Mouse (Mus musculus): ENCODE measurements around the gene Sec16a. TPM values are rescaled to one million over a fixed set of nuclear protein-coding genes. Genes with fewer than 3 reads are reported as not detected.

Gene Sec16a
- total RNA-seq (2023) = 10 to 100 TPM; 79.3 to 91.7 TPM

GRCm38 (mm10) chr2:26444946-26445665, at the start of gene Sec16a:
Gene Sec16a, minus strand, starts transcription at chr2:26445216.

GRCm38 (mm10) chr2:26408515-26409356, 36.3 kb downstream of the Sec16a start, which contains the start of gene Inpp5e:
Gene Inpp5e, minus strand, starts transcription at chr2:26409203.

GRCm38 (mm10) chr2:26389154-26389690, 55.8 kb downstream of the Sec16a start, which contains the start of the genes Entr1 and Pmpca:
Gene Entr1, minus strand, starts transcription at chr2:26389316.
Gene Pmpca, plus strand, starts transcription at chr2:26389339.

GRCm38 (mm10) chr2:26380131-26380771, 64.8 kb downstream of the Sec16a start, which contains the start of gene Snapc4:
Gene Snapc4, minus strand, starts transcription at chr2:26380653.

GRCm38 (mm10) chr2:26360772-26361171, 84.2 kb downstream of the Sec16a start, which contains the start of gene Card9:
Gene Card9, minus strand, starts transcription at chr2:26360918.

Other genes with a start within 250 kb of the Sec16a start
- not detected for gene Lhx3, start 236.9 kb downstream of the Sec16a start, total RNA-seq (2023)
- 1 to 10 TPM; 8.5 to 9.9 TPM for gene Qsox2, start 207.7 kb downstream of the Sec16a start, total RNA-seq (2023)
- gene Ccdc187, start 150.7 kb downstream of the Sec16a start, total RNA-seq (2023) = not detected
- 10 to 100 TPM; 21.7 to 24.7 TPM for gene Gpsm1, start 129.7 kb downstream of the Sec16a start, total RNA-seq (2023)
- 10 to 100 TPM in 1 of 2 experiments, 1 to 10 TPM in 1; 9.6 to 11.1 TPM for gene Dnlz, start 93.1 kb downstream of the Sec16a start, total RNA-seq (2023)
- 1 to 10 TPM; 2.8 to 5.5 TPM for gene Card9, start 84.3 kb downstream of the Sec16a start, total RNA-seq (2023)
- gene Snapc4, start 64.6 kb downstream of the Sec16a start, total RNA-seq (2023) = 100 to 1,000 TPM; 109 to 121 TPM
- 100 to 1,000 TPM; 149 to 153 TPM for gene Entr1, start 55.9 kb downstream of the Sec16a start, total RNA-seq (2023)
- gene Pmpca, start 55.9 kb downstream of the Sec16a start, total RNA-seq (2023) = 10 to 100 TPM; 80.7 to 86.7 TPM
- 10 to 100 TPM; 33.3 to 36.9 TPM for gene Inpp5e, start 36.0 kb downstream of the Sec16a start, total RNA-seq (2023)
- 100 to 1,000 TPM; 134 to 135 TPM for gene Notch1, start 71.4 kb upstream of the Sec16a start, total RNA-seq (2023)
- 1 to 10 TPM in 1 of 2 experiments, not detected in 1; 4.3 TPM for gene Egfl7, start 134.8 kb upstream of the Sec16a start, total RNA-seq (2023)
- gene Gm20532, start 141.4 kb upstream of the Sec16a start, total RNA-seq (2023) = not detected
- 10 to 100 TPM; 12.5 to 17.0 TPM for gene Agpat2, start 159.2 kb upstream of the Sec16a start, total RNA-seq (2023)
- 1 to 10 TPM in 1 of 2 experiments, under 1 TPM in 1; 0.95 to 1.2 TPM for gene Fam69b, start 183.2 kb upstream of the Sec16a start, total RNA-seq (2023)
- gene Lcn4, start 226.1 kb upstream of the Sec16a start, total RNA-seq (2023) = 10 to 100 TPM; 10.2 to 13.5 TPM